Mouse (Mus musculus) cortical plate, adult 2 months (tissue): ENCODE results near the gene Cd200.

Source experiments
- CTCF ChIP-seq: fragments of 200-500 bp; IDR thresholded peaks from 2 replicates; pipeline ENCODE4 v1.5.1; 2011; ENCODE audit warnings: mild to moderate bottlenecking, control low read depth, low read length; ENCODE audit not compliant: insufficient read depth; ENCODE audit errors: extremely low read depth
- POLR2A ChIP-seq: fragments of 200-500 bp; IDR thresholded peaks from 2 replicates; pipeline ENCODE4 v1.6.1; 2011; ENCODE audit warnings: mild to moderate bottlenecking, low read length, control low read depth; ENCODE audit not compliant: insufficient read depth; ENCODE audit errors: extremely low read depth

DNA sequence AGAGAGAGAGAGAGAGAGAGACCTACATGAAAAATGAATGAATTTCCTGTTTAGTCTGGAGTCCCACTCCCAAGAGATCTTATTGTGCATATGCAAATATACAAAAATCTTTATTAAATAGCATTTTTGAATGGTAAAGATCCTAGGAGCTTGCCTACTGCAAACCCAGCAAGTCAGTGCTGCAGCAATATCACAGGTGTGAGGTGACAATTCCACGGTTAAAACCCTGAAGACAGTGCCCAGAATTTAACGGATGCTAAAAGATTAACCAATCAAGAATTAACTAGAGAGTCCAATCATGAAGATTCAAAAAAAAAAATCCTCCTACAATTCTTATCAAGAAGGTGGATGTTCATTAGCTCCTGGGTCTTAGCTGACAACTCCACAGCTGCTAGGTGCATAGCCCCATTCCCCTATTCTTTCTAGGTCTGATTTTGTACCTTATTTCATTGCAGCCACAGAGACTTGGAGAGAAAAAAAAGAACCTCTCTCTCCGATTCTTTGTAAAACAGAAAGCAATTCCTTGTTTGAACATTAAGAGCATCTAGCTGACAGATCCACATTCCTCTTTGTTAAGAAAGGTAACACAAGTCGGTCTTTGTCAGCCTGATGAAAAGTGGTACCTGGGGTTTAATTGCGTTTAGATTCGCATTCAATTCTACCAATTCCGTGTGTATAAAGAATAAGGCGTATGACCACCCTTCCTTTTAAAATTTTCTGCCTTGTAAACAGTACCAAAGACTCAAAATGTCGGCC is 1.0 kb downstream of the Cd200 start:
- TF ChIP-seq CTCF (no peak), POLR2A (no peak)
